Mouse (Mus musculus): Measurements from ENCODE around the gene Ssc4d.

Ssc4d gene

GRCm38 (mm10) chr5:135974365-135974764, at the start of gene Ssc4d:
Ssc4d (minus strand) TSS chr5:135974531.
- no peak for DNase-seq

- DNase-seq: no peak
These were observed 45.6 kb upstream of the Ssc4d start for GRCm38 (mm10) chr5:136019907-136020306.

GRCm38 (mm10) chr5:136018726-136019125, 44.4 kb upstream of the Ssc4d start:
- DNase-seq: no peak

- no peak for DNase-seq
These were observed 42.9 kb upstream of the Ssc4d start for GRCm38 (mm10) chr5:136017262-136017661.

GRCm38 (mm10) chr5:136016014-136016876, 41.9 kb upstream of the Ssc4d start:
- DNase-seq: no peak

- DNase-seq: no peak
These were observed 41.3 kb upstream of the Ssc4d start for GRCm38 (mm10) chr5:136015586-136015985.

GRCm38 (mm10) chr5:136014877-136015276, 40.5 kb upstream of the Ssc4d start:
- DNase-seq: no peak

- DNase-seq: no peak
These were observed 33.4 kb upstream of the Ssc4d start for GRCm38 (mm10) chr5:136007745-136008144.

- DNase-seq: no peak
These were observed 30.2 kb upstream of the Ssc4d start for GRCm38 (mm10) chr5:136004537-136004936.

GRCm38 (mm10) chr5:136002751-136003151, 28.4 kb upstream of the Ssc4d start:
- no peak for DNase-seq

- no peak for DNase-seq
These were observed 28.0 kb upstream of the Ssc4d start for GRCm38 (mm10) chr5:136002325-136002724.

GRCm38 (mm10) chr5:136001222-136001621, 26.9 kb upstream of the Ssc4d start:
- no peak for DNase-seq

- DNase-seq: no peak
These were observed 21.8 kb upstream of the Ssc4d start for GRCm38 (mm10) chr5:135996162-135996561.

GRCm38 (mm10) chr5:135994725-135995687, 20.7 kb upstream of the Ssc4d start, which contains the start of gene Dtx2:
Dtx2 (plus strand) TSS chr5:135994800.
- DNase-seq: peak; percentile 86

- DNase-seq: no peak
These were observed 20.0 kb upstream of the Ssc4d start for GRCm38 (mm10) chr5:135994335-135994724.

GRCm38 (mm10) chr5:135993381-135993965, 19.1 kb upstream of the Ssc4d start:
- DNase-seq: no peak

GRCm38 (mm10) chr5:135990601-135991000, 16.3 kb upstream of the Ssc4d start:
- no peak for DNase-seq

GRCm38 (mm10) chr5:135987248-135987647, 12.9 kb upstream of the Ssc4d start:
- no peak for DNase-seq

- DNase-seq: no peak
These were observed 10.3 kb upstream of the Ssc4d start for GRCm38 (mm10) chr5:135984546-135985044.

- peak; percentile 60 for DNase-seq
These were observed 8.1 kb upstream of the Ssc4d start for GRCm38 (mm10) chr5:135982398-135982797.

GRCm38 (mm10) chr5:135979904-135980303, 5.6 kb upstream of the Ssc4d start, which contains the start of gene Zp3:
Zp3 (plus strand) TSS chr5:135980099.
- no peak for DNase-seq

- DNase-seq: no peak
These were observed 5.0 kb upstream of the Ssc4d start for GRCm38 (mm10) chr5:135979381-135979780.

All from cerebellum, adult 11-12 months (tissue).